Mouse (Mus musculus) Patski (cell line): Measurements from ENCODE around the gene Erbb3. TPM values are rescaled to one million over a fixed set of nuclear protein-coding genes. Genes with fewer than 3 reads are reported as not detected.
"Not testable (repeated sequence)": the region's sequence is repeated elsewhere in the genome, so short reads cannot be mapped to it uniquely, and the experiment has no call there.

Source experiments
- ATAC-seq: fragments of 100-300 bp; one replicate; pipeline ENCODE4 v1.8.0; 2021
- CTCF ChIA-PET: fragments of 350-600 bp; sonication (Branson Sonifier 250); formaldehyde crosslinking; loops from one replicate; lab custom pipeline; 2022; ENCODE audit warnings: inconsistent platforms; lab: Charles Lee
- POLR2A ChIA-PET: fragments of 350-600 bp; sonication (Branson Sonifier 250); formaldehyde crosslinking; loops from one replicate; lab custom pipeline; 2022; ENCODE audit warnings: antibody characterized with exemption, inconsistent platforms; lab: Charles Lee
- DNase-seq: peaks from one replicate; pipeline ENCODE4 v3.0.0-alpha.2; 2011; ENCODE audit warnings: low read depth, low spot score
- H3K27me3 ChIP-seq: fragments of 371-371 bp; one replicate; pipeline ENCODE4 v1.5.1; 2021
- CTCF ChIP-seq: fragments of 100-300 bp; IDR thresholded peaks from one replicate; pipeline ENCODE4 v1.5.1; 2021
- in situ Hi-C: fragments of 300-500 bp; cut with MboI; formaldehyde crosslinking; loops from 3 replicates; pipeline ENCODE4 v1.11.1; 2018; ENCODE audit warnings: low pct_unique_long_range_greater_than_20kb, mixed read lengths
- polyA plus RNA-seq: library from polyadenylated mRNA; unstranded; gene quantifications from one replicate; pipeline ENCODE4 v1.2.3, GENCODE M21; 2021

Gene Erbb3
- polyA plus RNA-seq = 1.2 TPM

DNA sequence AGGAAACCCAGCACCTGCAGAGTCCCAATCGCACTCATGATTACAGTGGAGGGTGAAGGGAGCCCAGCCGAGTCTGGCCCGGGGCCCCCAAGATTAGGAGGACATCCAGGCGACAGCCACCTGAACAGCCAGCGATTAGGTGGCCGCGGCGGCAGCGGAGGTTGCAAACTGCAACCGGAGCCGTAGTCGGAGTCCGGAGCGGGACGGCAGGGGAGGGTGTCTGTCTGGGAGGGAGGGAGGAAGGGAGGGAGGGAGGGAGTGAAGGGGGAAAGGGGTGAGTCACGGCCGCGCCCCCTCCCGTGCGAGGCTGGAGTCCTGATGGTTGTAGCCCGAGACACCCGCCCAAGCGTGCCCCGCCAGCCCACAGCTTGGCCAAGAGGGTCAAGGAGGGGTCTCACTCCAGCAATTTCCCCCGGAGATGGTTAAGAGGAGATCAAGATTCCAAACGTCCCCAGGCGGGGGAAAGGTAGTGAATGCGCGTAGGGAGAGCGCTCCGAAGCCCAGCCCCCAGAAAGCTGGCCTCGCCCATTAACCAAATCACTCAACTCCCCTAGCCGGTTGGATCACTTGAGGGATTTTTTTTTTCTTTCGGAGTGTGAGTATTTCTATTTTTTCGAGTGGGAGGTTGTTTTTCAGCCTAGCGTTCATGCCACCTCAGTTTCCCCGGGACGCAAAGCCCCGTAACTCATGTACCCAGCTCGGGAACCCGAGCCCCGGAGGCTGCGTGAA lies at the start of gene Erbb3:
Erbb3 (minus strand) TSS at position 189 of the 729 bp plus-strand sequence.
- TF ChIP-seq CTCF = no peak
- ChIA-PET POLR2A (interaction anchor here (0.6 to 0.8 kb wide), 3 partner anchors 13 to 225 kb away, joined by 3 to 5 read pairs (median 4); partner anchors contain the start of gene Pmel), CTCF (interaction anchor here (0.9 to 1.7 kb wide), 7 partner anchors 9 to 84 kb away, joined by 3 to 11 read pairs (median 4); partner anchors contain the start of genes Pa2g4 and Suox)
- peaks cover 10% of the 10 kb centered on the region for H3K27me3 ChIP-seq
- in situ Hi-C loops = no loop called here
- ATAC-seq (peak; percentile 52), DNase-seq (no peak)

GRCm38 (mm10) chr10:128637011-128637410 lies 47.6 kb upstream of the Erbb3 start:
- ChIA-PET POLR2A (interaction anchor here (0.6 kb wide), 1 partner anchor 56 kb away, joined by 3 read pairs; no protein-coding TSS in a partner anchor), CTCF (no interaction called here)
- in situ Hi-C loops = no loop called here
- ATAC-seq (no peak), DNase-seq (no peak)
- no peaks in the 10 kb centered on the region for H3K27me3 ChIP-seq
- TF ChIP-seq CTCF = no peak

DNA sequence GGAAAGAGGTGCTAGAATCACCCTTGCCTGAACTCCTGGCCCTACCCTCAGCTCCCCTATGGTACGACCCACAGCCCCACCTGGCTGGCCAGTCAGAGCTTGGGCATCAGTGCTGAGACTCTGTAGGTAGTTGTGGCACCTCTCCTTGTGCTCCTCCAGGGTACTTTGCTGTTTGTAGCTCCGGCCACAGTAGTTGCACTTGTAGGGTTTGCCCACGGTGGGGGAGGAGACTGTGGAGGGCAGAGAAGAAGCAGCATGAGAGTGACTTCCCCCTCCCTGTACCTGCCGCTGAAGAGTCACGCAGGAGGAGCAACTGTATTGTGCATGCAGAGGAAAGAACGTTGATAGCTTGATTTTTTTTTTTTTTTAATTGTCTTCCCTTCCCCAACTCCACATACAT lies 47.1 kb upstream of the Erbb3 start:
- CTCF ChIA-PET = interaction anchor here (1.0 kb wide), 1 partner anchor 8 kb away, joined by 3 read pairs; no protein-coding TSS in a partner anchor
- DNase-seq (no peak), ATAC-seq (no peak)
- no peak for TF ChIP-seq CTCF
- POLR2A ChIA-PET = interaction anchor here (0.6 kb wide), 1 partner anchor 56 kb away, joined by 3 read pairs; no protein-coding TSS in a partner anchor
- H3K27me3 ChIP-seq = no peaks in the 10 kb centered on the region
- in situ Hi-C loops = no loop called here

DNA sequence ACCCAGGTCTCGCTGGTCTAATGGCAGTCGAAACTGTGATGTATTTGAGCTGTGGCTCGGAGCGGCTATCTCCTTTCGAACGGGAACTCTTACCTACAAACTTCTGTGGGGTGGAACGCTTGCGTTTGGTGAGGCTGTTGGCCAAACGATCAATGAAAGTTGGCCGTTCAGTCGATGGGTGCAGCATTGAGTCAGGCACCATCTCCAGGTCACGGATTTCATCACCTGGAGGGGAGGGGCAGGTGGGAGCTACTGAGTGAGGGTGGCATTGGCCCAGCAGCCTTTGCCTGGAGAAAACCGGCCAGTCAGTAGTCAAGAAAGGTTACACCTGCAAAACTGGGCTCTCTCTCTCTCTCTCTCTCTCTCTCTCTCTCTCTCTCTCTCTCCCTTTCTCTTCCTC lies 46.2 kb upstream of the Erbb3 start:
- DNase-seq (no peak), ATAC-seq (no peak)
- ChIA-PET CTCF (interaction anchor here (1.0 kb wide), 1 partner anchor 9 kb away, joined by 3 read pairs; no protein-coding TSS in a partner anchor), POLR2A (no interaction called here)
- no peaks in the 10 kb centered on the region for H3K27me3 ChIP-seq
- no peak for TF ChIP-seq CTCF
- in situ Hi-C loops = no loop called here

- no peak for TF ChIP-seq CTCF
- no peaks in the 10 kb centered on the region for H3K27me3 ChIP-seq
- DNase-seq = no peak
- in situ Hi-C loops = no loop called here
- ChIA-PET CTCF (interaction anchor here (0.8 kb wide), 1 partner anchor 12 kb away, joined by 3 read pairs; no protein-coding TSS in a partner anchor), POLR2A (no interaction called here)
- no peak for ATAC-seq
These were observed 42.1 kb upstream of the Erbb3 start for GRCm38 (mm10) chr10:128631571-128631970.

- ATAC-seq, H3K27me3 ChIP-seq, CTCF ChIA-PET, DNase-seq, POLR2A ChIA-PET, in situ Hi-C loops: not testable (repeated sequence)
These were observed 40.9 kb upstream of the Erbb3 start for GRCm38 (mm10) chr10:128630306-128630705.

DNA sequence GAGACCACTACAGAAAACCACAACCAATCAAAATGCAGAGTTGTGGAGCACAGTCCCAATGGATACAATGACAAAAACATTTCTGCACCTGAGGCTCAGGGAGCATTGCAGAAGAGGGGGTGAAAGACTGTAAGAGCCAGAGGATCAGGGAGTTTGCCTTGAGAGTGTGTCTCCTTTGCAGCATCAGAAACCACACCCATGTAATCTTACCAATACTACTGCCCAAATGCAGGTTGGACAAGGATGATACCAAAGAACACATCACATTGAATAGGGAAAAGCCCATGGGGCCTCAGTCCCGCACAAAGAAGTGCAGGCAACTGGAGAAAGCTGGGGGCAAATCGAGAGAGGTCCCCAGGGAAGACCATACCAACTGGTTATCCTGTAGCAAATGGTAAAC lies 40.3 kb upstream of the Erbb3 start:
- no peak for TF ChIP-seq CTCF
- POLR2A ChIA-PET = no interaction called here
- ATAC-seq (no peak), DNase-seq (no peak)
- no peaks in the 10 kb centered on the region for H3K27me3 ChIP-seq
- in situ Hi-C loops = loop anchor here (5.0 kb wide), 1 partner anchor 43 kb away; the partner anchor contains the start of gene Suox
- CTCF ChIA-PET = no interaction called here

DNA sequence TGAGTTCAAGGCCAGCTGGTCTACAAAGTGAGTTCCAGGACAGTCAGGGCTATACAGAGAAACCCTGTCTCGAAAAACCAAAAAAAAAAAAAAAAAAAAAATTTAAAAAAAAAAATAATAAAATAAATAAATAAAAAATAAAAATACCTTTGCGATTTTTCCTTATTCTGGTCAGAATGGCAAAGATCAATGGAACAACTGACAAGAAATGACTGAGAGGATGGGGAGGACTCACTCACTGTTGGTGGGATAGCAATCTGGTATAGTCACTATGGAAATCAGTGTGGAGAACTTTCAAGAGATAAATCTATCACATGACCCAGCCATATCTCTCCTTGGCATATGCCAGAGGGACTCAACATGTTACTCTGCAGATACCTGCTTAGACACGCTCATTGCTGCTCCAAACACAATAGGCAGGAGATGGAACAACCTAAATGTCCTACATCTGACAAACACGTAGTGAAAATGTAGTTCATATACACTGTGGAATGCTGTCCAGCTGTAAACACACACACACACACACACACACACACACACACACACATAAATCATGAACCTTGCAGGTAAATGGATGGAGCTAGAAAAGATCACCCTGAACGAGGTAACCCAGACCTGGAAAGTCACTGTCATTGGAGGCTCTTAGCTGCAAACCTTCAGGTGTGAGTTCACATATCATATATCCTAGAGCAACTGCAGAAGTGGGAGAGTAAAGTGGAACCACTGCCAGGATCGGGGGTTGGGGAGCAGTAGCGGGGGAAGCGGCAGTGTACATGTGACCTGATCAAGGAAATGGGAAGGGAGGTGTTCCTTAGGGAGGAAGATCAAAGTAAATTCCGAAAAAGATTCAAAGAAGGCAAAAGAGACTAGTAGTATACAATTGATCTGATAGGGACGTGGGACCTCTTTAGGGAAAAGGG lies 38.2 kb upstream of the Erbb3 start:
- no peak for DNase-seq
- POLR2A ChIA-PET = no interaction called here
- ATAC-seq = no peak
- TF ChIP-seq CTCF = no peak
- in situ Hi-C loops = loop anchor here (5.0 kb wide), 1 partner anchor 45 kb away; the partner anchor contains the start of gene Suox
- no peaks in the 10 kb centered on the region for H3K27me3 ChIP-seq
- CTCF ChIA-PET = no interaction called here

GRCm38 (mm10) chr10:128626311-128627310 lies 37.2 kb upstream of the Erbb3 start, which contains the start of gene Rps26:
TSS of gene Rps26 (minus strand) at chr10:128626747.
- in situ Hi-C loops = loop anchor here (5.0 kb wide), 1 partner anchor 46 kb away; the partner anchor contains the start of gene Suox

More at GRCm38 (mm10) chr10:128626311-128627310, 37.2 kb upstream of the Erbb3 start, which contains the start of gene Rps26:
- POLR2A ChIA-PET = no interaction called here
- TF ChIP-seq CTCF = no peak
- DNase-seq (peak; percentile 95), ATAC-seq (peak; percentile 93)
- CTCF ChIA-PET = interaction anchor here (0.6 kb wide), 1 partner anchor 22 kb away, joined by 3 read pairs; no protein-coding TSS in a partner anchor
- H3K27me3 ChIP-seq = no peaks in the 10 kb centered on the region
